Mouse (Mus musculus): Measurements from ENCODE around the gene Serpina1f. TPM values are rescaled to one million over a fixed set of nuclear protein-coding genes. Genes with fewer than 3 reads are reported as not detected.

Serpina1f gene
- total RNA-seq (2023): not detected

GRCm38 (mm10) chr12:103695429-103695828 is at the start of gene Serpina1f:
Gene Serpina1f, minus strand, starts transcription at chr12:103695529.

GRCm38 (mm10) chr12:103676039-103676438 is 19.3 kb downstream of the Serpina1f start, which contains the start of gene Serpina16:
Gene Serpina16, minus strand, starts transcription at chr12:103676139.

GRCm38 (mm10) chr12:103656848-103657626 is 38.3 kb downstream of the Serpina1f start, which contains the start of gene Serpina6:
Gene Serpina6, minus strand, starts transcription at chr12:103657212.

Other genes with a start within 250 kb of the Serpina1f start
- gene Ifi27l2b, start 238.3 kb downstream of the Serpina1f start, total RNA-seq (2023): not detected
- not detected for gene Ppp4r4, start 163.2 kb downstream of the Serpina1f start, total RNA-seq (2023)
- not detected for gene Serpina10, start 64.1 kb downstream of the Serpina1f start, total RNA-seq (2023)
- gene Serpina6, start 38.3 kb downstream of the Serpina1f start, total RNA-seq (2023): not detected
- not detected for gene Serpina16, start 19.4 kb downstream of the Serpina1f start, total RNA-seq (2023)
- gene Serpina1d, start 78.1 kb upstream of the Serpina1f start, total RNA-seq (2023): not detected
- not detected for gene Serpina1b, start 134.8 kb upstream of the Serpina1f start, total RNA-seq (2023)
- gene Serpina1a, start 168.0 kb upstream of the Serpina1f start, total RNA-seq (2023): not detected
- gene Serpina1c, start 209.4 kb upstream of the Serpina1f start, total RNA-seq (2023): not detected